Mouse (Mus musculus) heart, postnatal 4 days (tissue): ENCODE results near the gene Zan. TPM values are rescaled to one million over a fixed set of nuclear protein-coding genes. Genes with fewer than 3 reads are reported as not detected.

ENCODE experiments used
- DNase-seq: peaks from one replicate; pipeline ENCODE4 v3.0.0; 2021
- total RNA-seq, 2 experiments: library from RNA; stranded (reverse); gene quantifications; 2 replicates each; pipeline ENCODE4 v1.2.3; 2021

The Zan gene
- total RNA-seq, 2 experiments from 2014 or later = 0.05 to 0.07 TPM

GRCm38 (mm10) chr5:137350205-137351057 is 126.4 kb downstream of the Zan start:
- no peak for DNase-seq

DNA sequence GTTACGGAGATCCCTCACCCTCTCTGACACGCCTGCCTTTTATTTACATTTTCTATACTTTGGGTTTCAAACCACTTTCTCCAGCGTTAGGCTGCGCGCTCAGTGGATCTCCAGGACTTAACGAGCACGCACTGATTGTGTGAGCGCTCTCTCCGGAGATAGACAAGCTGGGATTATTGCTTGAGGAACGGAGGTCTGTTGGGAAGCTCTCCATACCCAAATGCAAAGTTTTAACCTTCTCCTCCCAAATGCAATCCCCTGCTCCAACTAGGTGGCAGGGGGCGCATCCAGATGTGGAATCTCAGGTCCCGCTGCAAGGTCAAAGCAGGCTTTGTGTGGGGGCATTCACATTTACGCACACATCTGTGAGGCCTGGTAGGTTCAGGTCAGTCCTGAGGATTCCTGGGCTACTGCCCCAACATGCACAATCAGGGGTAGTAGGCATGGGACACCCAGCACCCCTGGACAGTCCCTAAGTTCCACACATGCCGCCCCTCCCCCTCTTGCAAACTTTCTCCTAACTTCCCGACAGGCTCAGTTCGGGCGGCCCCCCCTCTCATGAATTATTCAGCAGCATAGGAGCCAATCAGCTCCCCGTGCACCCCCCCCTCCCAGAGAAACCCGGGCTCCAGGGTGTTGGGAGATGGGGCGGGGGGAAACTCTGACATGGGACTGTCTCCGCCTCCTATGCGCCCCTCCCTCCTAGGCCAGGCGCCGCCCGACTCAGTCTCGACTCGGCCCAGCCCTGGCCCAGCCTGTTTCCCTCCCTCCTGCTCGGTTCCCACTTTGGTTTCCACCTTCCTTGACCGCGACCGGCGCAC is 127.3 kb downstream of the Zan start, which contains the start of gene Ephb4:
Gene Ephb4 (plus strand): TSS at position 726 of the 821 bp plus-strand sequence.
- DNase-seq = peak; percentile 96

GRCm38 (mm10) chr5:137348482-137349383 is 128.1 kb downstream of the Zan start:
- peak; percentile 86 for DNase-seq

GRCm38 (mm10) chr5:137347856-137348255 is 129.0 kb downstream of the Zan start:
- peak; percentile 37 for DNase-seq

- no peak for DNase-seq
Observed at GRCm38 (mm10) chr5:137346983-137347382, 129.9 kb downstream of the Zan start.

DNA sequence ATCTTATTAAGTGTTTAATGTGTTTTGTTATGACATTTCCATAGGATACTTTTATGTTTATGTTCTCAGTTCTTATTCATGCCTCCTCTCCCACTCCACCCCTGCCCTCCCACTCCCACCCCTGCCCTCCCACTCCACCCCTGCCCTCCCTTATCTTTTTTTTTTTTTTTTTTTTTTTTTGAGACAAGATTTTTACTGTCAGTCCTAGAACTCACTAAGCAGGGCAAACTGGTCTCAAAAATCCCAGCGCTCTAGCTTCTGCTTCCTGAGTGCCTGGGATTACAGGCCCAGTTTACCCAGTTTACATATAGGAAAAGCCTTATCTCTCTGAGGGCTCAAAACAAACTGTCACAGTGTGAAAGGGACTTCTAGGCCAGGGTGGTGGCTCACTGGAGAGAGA is 130.5 kb downstream of the Zan start:
- DNase-seq = no peak

DNA sequence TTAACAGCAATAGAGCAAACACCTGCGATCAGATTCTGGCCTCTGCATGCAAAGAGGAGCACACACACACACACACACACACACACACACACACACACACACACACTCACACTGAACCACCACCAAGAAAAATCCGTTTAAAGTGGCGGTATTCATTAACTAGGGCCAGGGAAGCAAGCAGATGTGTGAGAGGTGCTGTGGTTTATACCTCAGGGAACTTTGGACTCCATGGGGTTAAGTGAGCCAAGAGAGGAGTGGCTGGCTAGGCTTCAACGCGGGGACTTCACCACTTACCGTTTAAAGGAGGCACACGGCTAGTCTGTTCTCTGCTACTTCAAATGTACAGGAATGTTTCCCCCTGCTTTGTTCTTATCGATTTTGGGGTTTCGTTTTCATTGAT is 131.0 kb downstream of the Zan start:
- peak; percentile 32 for DNase-seq

DNA sequence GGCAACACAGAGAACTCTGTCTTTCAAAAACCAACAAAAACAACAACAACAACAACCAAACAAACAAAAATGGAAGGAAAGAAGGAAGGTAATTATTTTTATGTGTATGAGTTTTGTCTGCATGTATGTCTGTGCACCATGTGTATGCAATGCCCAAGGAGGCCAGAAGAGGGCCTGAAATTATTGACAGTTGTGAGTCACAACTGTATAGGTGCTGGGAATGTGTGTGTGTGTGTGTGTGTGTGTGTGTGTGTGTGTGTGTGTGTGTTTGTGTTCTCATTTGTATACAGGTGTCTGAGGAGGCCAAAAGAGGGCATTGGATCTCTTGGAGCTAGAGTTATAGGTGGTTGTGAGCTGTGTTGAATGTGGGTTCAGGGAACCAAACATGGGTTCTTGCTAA is 133.0 kb downstream of the Zan start:
- no peak for DNase-seq

GRCm38 (mm10) chr5:137343412-137343811 is 133.5 kb downstream of the Zan start:
- no peak for DNase-seq

DNA sequence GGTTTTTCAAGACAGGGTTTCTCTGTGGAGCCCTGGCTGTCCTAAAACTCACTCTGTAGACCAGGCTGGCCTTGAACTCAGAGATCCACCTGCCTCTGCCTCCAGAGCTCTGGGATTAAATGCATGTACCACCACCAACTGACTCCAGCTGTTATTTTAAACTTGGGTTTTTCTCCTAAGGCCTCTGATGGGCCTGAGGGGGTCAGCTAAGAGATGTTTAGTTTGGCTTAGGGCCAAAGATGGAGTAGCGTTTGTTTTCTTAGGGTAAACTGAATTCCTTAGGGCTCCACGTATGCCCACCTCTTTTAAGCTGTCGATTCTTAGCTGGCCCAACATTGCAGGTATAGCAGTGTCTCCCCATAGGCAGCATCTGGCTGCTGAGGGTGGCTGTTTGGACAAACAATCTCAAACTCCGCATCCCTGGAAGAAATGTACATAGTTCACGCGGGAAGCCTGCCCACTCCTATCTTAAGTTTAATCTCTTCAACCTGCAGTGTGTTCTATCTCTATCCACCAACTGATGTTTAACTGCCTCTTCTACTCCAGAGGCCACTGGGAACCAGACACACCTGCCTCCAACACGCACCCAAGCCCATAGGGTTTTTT is 134.4 kb downstream of the Zan start:
- no peak for DNase-seq

DNA sequence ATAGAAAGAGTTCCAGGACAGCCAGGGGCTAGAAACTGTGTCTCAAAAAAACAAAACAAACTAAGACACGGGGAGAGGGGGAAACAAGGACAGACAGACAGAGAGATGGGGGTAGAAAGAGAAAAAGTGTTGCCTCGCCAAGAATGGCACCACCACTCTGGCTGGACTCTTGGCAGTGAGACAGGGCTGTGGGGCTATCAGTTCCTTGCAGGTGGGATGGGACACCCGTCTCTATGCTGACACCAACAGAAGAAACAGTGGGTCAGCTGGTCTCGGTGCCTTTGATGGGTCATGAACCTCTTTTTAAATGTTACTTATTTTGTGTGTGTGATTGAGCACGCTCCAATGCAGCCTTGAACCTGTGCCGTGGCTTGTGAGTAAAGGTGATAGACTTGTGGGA is 136.6 kb downstream of the Zan start:
- DNase-seq = no peak

- peak; percentile 79 for DNase-seq
Observed at GRCm38 (mm10) chr5:137339290-137339979, 137.4 kb downstream of the Zan start.

GRCm38 (mm10) chr5:137338663-137339289 is 138.1 kb downstream of the Zan start:
- peak; percentile 72 for DNase-seq

DNA sequence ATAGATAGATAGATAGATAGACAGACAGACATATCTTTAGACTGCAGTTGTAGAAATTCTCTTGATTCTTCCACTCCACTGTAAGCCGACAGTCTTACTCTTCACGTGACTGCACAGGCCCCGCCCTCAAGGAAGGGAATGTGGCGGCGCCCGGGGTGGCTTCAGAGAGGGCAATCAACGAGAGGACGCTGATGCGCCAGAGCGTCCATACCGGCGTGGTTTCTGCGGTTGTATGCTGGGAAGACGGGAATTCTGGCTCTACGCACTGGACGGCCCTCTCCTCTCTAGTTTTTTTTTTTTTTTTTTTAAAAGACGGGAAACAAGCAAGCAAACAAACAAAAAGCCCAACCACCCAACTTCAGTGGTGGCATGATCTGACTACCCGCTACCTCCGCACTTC is 138.6 kb downstream of the Zan start:
- peak; percentile 93 for DNase-seq

GRCm38 (mm10) chr5:137337190-137337589 is 139.7 kb downstream of the Zan start:
- DNase-seq = no peak

- DNase-seq = no peak
Observed at GRCm38 (mm10) chr5:137335066-137335465, 141.8 kb downstream of the Zan start.

DNA sequence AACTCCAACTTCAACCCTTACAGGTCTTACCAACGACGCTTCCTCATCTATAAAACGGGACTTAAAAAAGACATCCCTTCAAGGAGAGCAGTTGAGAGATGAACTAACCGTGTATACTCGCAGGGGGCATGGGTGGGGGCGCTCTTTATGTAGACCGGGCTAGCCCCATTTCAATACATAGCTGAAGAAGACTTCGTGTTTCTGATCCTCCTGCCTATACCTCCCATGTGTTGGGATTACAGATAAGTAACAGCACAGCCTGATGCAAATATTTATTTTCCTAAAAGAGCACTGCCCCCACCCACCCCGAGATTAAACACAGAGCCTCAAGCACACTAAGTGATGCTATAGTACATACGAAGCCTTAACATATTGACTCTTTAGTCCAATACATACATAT is 142.5 kb downstream of the Zan start:
- no peak for DNase-seq

DNA sequence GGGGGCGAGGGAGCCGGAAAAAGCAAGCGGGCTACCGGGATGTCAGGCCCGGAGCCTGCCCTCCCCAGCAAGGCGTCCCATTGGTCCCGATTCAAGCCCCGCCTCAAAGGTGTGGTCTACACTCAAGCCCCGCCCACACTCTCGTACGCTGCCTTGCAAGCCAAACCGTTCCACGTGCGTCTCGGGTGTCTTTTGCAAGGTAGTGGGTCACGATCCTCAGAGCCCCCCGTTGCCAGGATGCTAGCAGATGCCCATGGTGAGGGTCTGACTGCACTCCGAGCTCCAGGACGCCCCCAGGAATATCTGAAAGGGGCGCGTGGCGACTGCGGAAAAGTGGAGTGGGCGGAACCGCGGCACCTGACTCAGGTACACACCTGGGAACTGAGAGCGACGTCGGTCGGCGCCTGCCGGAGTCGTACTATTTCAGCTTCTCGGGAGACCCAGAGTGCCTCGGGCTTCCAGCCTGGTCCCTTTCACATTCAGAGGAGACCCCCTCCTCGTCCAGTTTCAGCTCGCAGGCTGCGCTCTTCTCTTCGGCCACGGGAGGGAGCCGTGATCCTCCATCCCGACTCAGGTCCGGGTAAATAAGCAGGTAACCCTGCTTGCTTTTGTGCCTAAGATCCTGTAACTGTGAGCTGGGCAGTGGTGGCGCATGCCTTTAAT is 143.2 kb downstream of the Zan start, which contains the start of gene Slc12a9:
Gene Slc12a9 (minus strand): TSS at position 86 of the 663 bp plus-strand sequence.
- DNase-seq = peak; percentile 97

DNA sequence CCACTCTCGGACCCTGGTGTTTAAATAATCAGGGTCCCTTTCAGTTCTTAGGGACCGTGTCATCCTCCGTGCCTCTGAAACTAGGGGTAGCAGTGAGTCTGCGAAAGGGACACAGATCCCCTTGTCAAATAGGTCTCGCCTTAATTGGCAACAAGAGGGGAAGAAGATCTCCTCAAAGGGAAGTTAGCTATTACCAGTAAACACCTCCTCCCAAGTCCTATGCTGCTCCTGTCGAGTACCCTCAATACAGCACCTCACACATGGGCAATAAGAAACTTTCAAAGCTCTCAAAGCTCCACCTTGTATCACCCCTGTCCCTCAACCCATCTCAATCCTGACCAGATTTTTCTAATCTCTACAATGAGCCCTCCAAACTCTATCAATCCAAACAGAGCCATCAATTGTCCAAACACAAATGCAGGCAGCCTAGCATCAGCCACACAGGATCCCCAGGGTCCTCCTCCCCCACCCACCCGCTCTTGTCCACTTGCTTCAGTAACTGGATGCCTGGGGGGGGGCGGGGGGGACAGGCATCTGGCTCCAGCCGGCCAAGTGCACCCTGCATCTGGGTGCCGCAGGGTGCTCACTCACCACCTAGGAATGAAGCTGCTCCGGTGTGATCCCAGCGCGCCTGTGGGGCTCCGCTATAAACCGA is 143.9 kb downstream of the Zan start:
- DNase-seq = no peak

DNA sequence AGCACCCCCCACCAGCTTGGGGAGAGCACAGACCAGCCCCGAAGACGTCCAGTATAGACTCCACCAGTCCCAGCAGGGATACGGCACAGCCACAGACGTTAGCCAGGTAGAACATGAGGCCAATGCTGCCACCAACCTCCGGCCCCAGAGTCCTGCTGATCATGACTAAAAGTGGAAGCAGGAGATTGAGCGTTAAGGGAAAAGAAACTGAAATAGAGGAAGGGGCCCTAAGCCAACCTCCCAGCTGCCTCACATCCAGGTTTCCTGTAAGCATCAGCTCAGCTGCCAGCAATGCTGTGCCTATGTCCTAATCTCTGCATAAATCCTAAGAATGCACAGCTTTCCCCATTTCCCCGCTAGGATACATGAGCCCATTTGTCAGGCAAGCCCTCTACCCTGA is 146.0 kb downstream of the Zan start:
- no peak for DNase-seq
